Mouse (Mus musculus): Measurements from ENCODE around the gene Morn4. TPM values are rescaled to one million over a fixed set of nuclear protein-coding genes. Genes with fewer than 3 reads are reported as not detected.

Morn4 gene
- polyA plus RNA-seq, 1 experiment, result 190 TPM

- Histone ChIP-seq H3K27me3 (ENCODE audit: control insufficient read depth, insufficient read depth, low read length) (no peaks in the 10 kb centered on the region), H3K36me3 (ENCODE audit: control insufficient read depth, insufficient read depth, low read length) (no peaks in the 10 kb centered on the region; the same call in none of the 2 replicates), H3K4me3 (ENCODE audit: control insufficient read depth, low read depth, low read length) (no peak overlapping the region), H3K4me1 (ENCODE audit: control insufficient read depth, insufficient read depth, low read length) (no peaks in the 10 kb centered on the region), H3K27ac (ENCODE audit: control insufficient read depth, insufficient read depth, low read depth, low read length) (no peak overlapping the region)
- TF ChIP-seq CTCF (IDR thresholded peaks at IDR 0.05; ENCODE audit: control insufficient read depth, insufficient read depth, insufficient replicate concordance, low read depth, low read length) (no peak), POLR2A (IDR thresholded peaks at IDR 0.05; ENCODE audit: control insufficient read depth, low read depth, low read length) (no peak)
Measured at GRCm38 (mm10) chr19:42033611-42034010, 52.5 kb downstream of the Morn4 start.

GRCm38 (mm10) chr19:42031112-42031511 is 55.0 kb downstream of the Morn4 start:
- Histone ChIP-seq H3K27ac (ENCODE audit: control insufficient read depth, insufficient read depth, low read depth, low read length) (no peak overlapping the region), H3K4me3 (ENCODE audit: control insufficient read depth, low read depth, low read length) (no peak overlapping the region), H3K27me3 (ENCODE audit: control insufficient read depth, insufficient read depth, low read length) (no peaks in the 10 kb centered on the region), H3K4me1 (ENCODE audit: control insufficient read depth, insufficient read depth, low read length) (no peaks in the 10 kb centered on the region), H3K36me3 (ENCODE audit: control insufficient read depth, insufficient read depth, low read length) (no peaks in the 10 kb centered on the region; the same call in none of the 2 replicates)
- no peak for TF ChIP-seq POLR2A (IDR thresholded peaks at IDR 0.05; ENCODE audit: control insufficient read depth, low read depth, low read length)
- TF ChIP-seq CTCF (IDR thresholded peaks at IDR 0.05; ENCODE audit: control insufficient read depth, insufficient read depth, insufficient replicate concordance, low read depth, low read length), result no peak

- peaks cover 10% of the 10 kb centered on the region for H3K4me1 ChIP-seq (ENCODE audit: control insufficient read depth, insufficient read depth, low read length)
- TF ChIP-seq POLR2A (IDR thresholded peaks at IDR 0.05; ENCODE audit: control insufficient read depth, low read depth, low read length) (no peak), CTCF (IDR thresholded peaks at IDR 0.05; ENCODE audit: control insufficient read depth, insufficient read depth, insufficient replicate concordance, low read depth, low read length) (peak; percentile 72; the same call in 1 of the 2 replicates)
- no peaks in the 10 kb centered on the region for H3K27me3 ChIP-seq (ENCODE audit: control insufficient read depth, insufficient read depth, low read length)
- no peaks in the 10 kb centered on the region for H3K36me3 ChIP-seq (ENCODE audit: control insufficient read depth, insufficient read depth, low read length)
- H3K27ac ChIP-seq (ENCODE audit: control insufficient read depth, insufficient read depth, low read depth, low read length), result no peak overlapping the region
- H3K4me3 ChIP-seq (ENCODE audit: control insufficient read depth, low read depth, low read length), result no peak overlapping the region
Measured at GRCm38 (mm10) chr19:42026158-42026557, 60.0 kb downstream of the Morn4 start.

Other genes starting within 250 kb of the Morn4 start
- gene Frat2, start 238.2 kb downstream of the Morn4 start, polyA plus RNA-seq (2012; rRNA removed), result 47.7 and 64.2 TPM in 2 replicates
- gene Rrp12, start 190.2 kb downstream of the Morn4 start, polyA plus RNA-seq (2012; rRNA removed), result 29.5 and 32.3 TPM in 2 replicates
- gene Pgam1, start 174.4 kb downstream of the Morn4 start, polyA plus RNA-seq (2012; rRNA removed), result 58.2 and 64.2 TPM in 2 replicates
- gene Exosc1, start 152.9 kb downstream of the Morn4 start, polyA plus RNA-seq (2012; rRNA removed), result 27.5 and 28.5 TPM in 2 replicates
- 34.8 and 44.9 TPM in 2 replicates for gene Zdhhc16, start 152.9 kb downstream of the Morn4 start, polyA plus RNA-seq (2012; rRNA removed)
- 45.8 and 46.5 TPM in 2 replicates for gene Mms19, start 105.2 kb downstream of the Morn4 start, polyA plus RNA-seq (2012; rRNA removed)
- 282 and 310 TPM in 2 replicates for gene Ubtd1, start 104.6 kb downstream of the Morn4 start, polyA plus RNA-seq (2012; rRNA removed)
- gene Ankrd2, start 50.4 kb downstream of the Morn4 start, polyA plus RNA-seq (2012; rRNA removed), result 0.62 and 0.63 TPM in 2 replicates
- 10.8 and 11.7 TPM in 2 replicates for gene Hoga1, start 40.7 kb downstream of the Morn4 start, polyA plus RNA-seq (2012; rRNA removed)
- gene 4933411K16Rik, start 34.1 kb downstream of the Morn4 start, polyA plus RNA-seq (2012; rRNA removed), result 1,397 and 1,535 TPM in 2 replicates
- 27.2 and 27.8 TPM in 2 replicates for gene Pi4k2a, start 4.1 kb upstream of the Morn4 start, polyA plus RNA-seq (2012; rRNA removed)
- 8.4 and 10.8 TPM in 2 replicates for gene Avpi1, start 42.7 kb upstream of the Morn4 start, polyA plus RNA-seq (2012; rRNA removed)
- 5.5 and 5.9 TPM in 2 replicates for gene Marveld1, start 61.0 kb upstream of the Morn4 start, polyA plus RNA-seq (2012; rRNA removed)
- 57.8 and 60.3 TPM in 2 replicates for gene Zfyve27, start 77.6 kb upstream of the Morn4 start, polyA plus RNA-seq (2012; rRNA removed)
- 0.10 TPM in 1 of 2 replicates, not detected in the other for gene Sfrp5, start 115.9 kb upstream of the Morn4 start, polyA plus RNA-seq (2012; rRNA removed)
- 6.7 and 8.7 TPM in 2 replicates for gene Golga7b, start 161.2 kb upstream of the Morn4 start, polyA plus RNA-seq (2012; rRNA removed)

Data from testis, adult 2 months (tissue).